Mouse (Mus musculus): ENCODE measurements around the gene Tlk1.
"Not testable (repeated sequence)": the region's sequence is repeated elsewhere in the genome, so short reads cannot be mapped to it uniquely, and the experiment has no call there.

The Tlk1 gene

DNA sequence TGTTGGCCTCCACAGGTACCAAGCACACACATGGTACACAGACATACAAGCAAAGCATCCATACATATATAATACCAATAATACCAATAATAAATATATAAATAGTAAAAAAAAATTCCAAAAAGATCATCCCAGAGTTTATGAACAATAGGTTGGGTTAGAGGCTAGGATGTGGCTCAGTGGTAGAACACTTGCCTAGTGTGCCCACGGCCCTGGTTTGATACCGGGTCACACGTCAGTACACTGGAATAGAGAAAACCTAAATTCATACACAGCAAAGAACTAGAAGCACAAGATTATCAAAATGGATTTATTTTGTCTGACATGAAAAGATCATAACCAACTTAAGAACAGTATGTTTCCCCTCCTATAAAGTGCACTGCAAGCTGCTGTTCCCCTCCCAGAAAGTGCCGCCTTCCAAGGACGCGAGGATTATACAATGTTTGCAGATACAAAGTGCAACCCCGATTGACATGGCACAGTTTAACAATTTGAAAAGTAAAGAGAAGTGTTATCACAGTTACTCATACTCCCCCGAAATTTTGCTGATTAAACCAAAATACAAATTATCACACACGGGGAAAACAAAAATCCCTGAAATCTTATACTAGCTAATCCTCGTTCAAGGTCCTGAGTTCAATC lies 6.3 kb upstream of the Tlk1 start:
- DNase-seq: no peak

DNA sequence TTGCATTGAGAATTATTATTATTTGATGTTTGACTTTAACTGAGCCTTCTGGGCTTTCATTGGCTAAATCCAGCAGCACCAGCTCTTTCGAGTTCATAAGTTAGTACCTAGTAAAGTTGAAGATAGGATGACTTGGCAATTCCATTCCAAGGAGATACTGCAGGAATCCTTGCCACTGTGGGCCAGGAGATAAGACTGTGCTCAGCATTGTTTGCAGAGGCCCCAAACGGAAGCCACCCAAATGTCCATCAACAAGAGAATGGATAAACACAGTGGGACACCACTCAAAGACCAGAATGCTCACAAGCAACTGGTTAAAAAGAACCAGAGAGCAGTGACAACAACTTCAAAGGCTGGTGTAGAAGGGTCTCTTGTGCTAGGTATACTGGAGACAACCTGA lies 5.2 kb upstream of the Tlk1 start:
- no peak for DNase-seq

DNA sequence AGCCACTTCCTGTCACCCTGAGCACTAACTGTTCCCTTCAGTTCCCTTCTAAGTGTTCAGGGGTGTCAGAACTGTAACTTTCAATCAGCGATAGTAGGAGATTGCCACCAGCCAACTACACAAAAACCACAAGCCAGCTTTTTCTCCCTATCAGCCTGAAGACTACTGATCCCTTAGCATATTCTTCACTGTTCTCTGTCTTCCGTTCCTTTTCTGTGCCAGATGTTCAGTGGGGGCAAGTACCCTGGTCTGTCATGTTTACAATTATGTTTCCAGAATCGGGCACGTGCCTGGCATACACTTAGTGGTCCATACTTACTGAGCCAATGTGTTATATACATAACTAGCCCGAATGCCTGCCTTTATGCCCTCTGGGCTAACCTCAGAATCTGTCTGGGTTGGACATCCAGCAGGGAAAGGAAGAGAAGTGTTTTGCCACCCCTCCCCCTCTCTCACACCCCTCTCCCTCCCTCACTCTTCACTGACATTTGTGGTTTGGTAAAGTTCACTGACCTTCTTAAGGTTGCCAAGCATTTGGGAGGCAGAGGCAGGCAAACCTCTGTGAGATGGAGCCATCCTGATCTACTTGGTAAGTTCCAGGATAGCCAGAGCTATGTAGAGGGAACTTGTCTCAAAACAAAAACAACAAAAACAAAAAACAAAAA lies 4.5 kb upstream of the Tlk1 start:
- DNase-seq: no peak

DNA sequence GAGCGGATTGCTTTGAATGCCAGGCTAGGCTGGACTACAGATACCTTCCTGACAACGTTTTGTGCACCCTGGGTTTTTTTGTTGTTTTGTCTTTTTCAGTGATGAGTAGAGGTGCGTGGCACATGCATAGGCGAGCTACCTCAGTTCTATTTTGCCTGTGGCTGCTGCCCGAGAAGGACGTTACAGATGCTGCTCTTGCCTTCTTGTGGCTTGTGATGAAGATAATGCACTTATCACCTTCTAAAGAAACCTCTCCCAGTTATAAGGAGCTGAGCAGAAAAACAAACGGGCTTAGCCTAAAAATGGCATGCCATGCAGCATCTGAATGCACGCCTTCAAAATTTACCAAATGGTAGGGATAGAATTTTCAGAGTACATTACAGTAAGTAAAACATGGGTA lies 2.3 kb upstream of the Tlk1 start:
- DNase-seq: no peak

DNA sequence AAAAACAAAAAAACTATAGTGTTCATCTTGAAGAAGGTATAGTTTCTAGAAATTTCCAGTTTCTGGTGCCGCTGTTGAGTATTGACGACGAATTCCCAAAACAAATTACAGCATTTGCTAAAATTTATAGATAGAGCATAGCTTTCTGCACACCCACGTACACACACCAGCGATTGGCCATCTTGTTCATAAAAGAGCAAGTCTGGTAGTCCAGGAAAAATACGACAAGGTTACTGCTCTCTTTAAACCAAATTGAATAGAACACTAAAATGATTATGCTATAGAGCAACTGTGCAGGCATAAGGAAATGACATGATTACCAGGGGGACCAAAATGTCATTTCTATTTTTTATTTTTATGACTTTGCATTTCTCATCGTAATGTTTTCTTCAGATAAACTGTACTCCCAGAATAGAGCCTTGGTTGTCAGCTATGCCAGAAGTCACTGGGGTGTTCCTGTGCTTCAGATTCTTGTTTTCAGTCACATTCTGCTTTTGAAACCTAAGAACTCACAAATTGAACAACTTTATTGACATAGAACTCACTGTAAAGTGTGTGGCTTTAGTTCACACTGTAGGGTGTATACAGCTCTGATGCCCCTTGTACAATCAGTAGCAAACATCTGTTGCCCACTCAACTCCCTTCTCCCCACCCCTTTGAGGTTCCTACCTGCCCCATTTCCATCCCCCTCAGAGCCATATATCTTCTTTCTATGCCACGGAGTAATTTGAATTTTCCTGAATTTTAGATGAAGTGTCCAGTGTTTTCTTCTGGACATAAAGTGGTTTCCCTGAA lies 1.1 kb upstream of the Tlk1 start:
- DNase-seq: no peak

DNA sequence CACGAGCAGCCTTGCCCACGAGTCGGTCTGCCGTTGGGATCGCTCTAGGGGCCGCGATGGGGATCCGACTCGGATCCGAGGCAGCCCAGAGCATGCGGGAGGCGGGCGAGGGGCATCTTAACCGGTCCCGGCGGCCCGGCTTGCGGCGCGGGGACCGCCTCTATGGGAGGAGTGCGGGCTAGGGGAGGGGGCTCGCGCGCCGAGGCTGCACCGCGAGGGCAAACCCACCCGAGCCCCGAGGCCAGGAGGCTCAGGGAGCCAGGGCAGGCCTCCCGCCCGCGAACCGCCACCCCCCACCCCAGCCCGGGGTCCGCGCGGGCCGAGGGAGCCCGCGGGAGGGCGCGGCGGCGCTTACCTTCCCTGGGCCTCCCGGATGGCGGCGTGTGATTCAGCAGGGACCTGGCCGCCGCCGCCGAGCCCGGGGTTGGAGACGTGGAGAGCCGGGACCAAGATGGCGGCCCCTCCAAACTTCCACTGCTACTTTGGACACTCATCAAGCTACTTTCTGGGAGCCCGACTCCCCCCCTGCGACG lies 624 bp downstream of the Tlk1 start:
- DNase-seq: peak; percentile 69

DNA sequence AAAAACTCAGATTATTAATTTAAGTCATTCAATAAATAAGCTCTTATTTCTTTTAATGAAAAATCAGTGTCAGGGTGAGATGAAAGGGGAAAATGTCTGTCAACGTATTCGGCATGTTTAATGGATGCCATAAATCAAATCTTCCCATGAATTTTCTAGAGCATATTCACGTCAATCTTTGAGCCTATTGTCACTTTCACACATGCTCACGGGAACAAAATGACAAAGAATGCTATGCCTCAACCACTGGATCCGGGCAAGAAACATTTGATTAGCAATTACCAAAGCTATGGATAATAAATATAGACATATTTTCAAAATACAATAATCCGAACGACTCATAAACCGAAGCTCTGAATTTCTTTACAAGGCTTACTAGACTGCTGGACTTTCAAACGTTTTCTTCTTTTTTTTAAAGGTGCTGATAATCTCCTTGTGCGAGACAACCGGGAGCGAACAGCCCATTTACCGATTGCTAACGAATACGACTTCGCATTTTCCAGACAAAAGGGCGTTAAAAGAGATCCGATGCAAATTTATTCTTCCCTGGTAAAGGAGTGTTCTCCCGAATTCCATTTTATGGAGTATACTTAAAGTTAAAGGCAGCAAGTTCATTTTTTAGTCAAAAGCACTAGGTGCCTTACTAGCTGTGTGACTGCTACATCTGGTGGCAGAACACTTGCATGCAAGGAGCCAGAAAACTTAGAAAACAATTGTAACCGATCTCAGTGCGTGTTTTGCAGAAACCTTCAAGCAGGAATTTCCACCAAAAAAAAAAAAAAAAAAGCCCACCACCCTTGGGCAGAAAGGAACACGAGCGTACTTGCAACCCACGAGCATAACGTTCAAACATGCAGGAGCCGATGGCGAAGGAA lies 1.4 kb downstream of the Tlk1 start:
- DNase-seq: no peak

DNA sequence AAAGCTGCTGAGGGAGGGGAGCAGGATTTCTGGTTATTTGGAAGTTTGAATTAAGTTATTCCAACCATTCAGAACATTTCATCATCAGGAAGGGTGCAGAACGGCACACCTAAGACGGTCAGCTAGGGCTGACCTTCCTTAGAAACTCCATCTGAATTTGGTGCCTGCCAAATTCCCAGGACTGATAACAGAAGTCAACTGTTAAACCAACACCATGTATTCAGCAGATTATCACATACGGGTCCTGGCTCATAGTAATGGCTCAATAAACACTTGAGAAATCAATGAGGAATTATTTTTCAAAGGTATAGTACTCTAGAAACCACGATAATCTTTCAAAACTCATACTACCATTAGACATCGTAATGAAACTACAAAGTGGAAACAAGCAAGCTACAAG lies 2.1 kb downstream of the Tlk1 start:
- no peak for DNase-seq

DNA sequence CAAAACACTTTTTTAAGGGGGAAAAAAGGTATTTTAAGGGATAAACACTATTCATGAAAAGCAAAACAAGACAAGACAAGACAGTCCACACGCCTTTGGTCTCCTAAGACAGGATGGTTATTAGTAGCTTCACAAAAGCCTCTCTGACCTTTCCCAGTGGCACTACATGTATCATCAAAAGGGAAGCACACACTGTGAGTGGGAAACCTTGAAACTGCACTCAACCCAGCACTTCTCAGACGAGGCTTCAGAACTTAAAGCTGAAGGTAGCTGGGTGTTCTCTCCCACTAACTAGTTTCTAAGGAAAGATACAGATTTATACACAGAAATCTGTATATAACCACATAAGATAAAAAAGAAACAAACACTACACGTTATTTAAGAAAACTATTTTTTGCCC lies 8.6 kb downstream of the Tlk1 start:
- DNase-seq: no peak

DNA sequence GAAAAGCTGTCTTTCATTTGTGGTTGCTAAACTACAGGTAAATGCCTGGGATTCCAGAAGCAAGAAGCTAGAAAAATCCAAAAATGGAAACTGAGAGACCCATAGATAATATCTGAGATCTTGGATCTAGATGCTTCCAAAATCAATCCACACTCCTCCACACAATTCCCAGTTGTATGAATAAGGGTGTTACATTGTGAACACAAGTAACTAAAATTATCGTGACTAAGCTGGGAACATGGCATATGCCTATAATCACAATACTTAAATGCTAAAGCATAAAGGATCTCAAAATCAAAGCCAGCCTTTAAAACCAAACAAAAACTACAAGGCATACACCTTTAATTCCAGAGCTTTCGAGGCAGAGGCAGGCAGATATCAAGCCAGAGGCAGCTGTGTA lies 9.5 kb downstream of the Tlk1 start:
- DNase-seq: no peak

DNA sequence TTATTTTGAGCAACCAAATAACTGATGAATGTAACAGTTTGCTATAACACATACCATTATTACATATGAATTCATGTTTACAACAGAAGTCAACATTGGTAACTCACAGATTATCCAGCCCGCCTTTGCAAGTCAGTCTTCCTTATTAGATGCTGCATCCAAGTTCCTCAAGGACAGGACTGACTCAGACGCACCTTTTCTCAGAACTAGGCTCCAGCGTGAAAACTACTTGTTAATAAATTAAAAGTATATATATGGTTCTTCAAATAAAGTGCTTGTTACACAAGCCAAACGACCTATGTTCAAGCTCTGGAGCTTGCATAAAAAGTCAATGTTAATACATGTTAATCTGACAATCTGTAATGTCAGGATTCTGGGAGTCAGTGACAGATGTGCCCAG lies 11.9 kb downstream of the Tlk1 start:
- DNase-seq: no peak

DNA sequence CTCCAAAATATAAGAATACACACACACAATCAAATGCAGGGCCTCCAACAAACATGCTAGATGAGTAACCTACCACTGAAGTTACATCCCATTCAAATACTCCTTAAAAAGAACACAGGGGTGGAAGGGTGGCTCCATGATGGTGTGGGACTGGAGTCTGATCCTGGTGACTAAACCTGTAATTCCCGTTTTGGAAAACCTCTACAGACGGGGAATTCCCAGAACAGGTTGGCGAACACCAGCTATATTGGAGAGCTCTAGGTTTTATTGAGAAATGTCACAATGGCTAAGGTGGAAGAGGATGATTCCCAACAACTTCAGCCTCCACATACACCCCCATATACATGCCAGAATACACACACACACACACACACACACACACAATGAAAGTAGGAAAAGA lies 14.1 kb downstream of the Tlk1 start:
- DNase-seq: no peak

DNA sequence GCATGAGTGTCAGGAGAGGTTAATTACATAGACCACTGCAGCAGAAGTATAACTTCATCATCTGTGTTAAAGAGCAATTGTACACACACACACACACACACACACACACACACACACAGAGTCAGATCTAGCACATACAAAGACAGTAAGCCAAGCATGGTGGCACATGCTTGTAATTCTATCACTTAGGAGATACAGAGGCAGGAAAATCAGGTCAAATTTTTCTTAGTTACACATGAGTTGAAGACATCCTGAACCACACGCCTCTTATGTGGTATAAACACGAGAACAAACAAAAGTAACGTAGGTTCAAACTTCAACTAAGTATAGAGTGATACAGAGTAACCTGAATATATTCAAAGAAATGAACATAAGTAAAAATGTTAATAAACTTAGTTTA lies 15.6 kb downstream of the Tlk1 start:
- DNase-seq: no peak

DNA sequence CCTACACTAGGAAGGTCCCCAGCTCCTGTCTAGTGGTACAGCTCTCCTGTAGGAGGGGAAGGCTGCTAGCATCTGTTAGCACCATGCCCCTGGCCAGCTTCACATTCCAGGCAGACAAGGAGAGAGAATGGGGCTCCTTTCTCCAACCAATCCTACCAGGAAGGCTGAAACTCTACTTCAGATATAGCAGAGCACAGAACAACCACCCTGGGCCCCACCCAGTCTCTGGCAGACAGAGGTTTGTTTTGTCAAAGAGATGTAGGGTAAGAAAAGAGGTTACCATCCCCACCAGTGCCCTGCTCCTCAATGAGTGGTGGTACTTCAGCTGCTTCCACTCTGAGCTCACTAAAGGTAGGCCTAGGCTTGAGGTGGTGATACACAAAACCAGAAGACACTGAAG lies 16.8 kb downstream of the Tlk1 start:
- DNase-seq: no peak

DNA sequence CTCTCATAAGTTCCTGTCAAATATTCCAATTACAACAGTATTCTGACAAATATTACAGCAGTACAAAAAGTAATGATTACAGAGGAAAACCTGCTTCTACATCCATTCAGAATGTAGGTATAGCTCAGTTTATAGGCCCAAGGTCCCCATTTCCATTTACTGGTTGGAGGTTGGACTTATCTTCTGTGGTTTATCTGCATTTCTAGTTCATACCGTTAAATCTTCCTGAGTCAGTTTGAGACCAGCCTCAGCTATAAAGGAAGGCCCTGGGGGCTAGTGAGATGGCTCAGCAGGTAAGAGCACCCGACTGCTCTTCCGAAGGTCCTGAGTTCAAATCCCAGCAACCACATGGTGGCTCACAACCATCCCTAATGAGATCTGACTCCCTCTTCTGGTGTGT lies 17.9 kb downstream of the Tlk1 start:
- not testable (repeated sequence) for DNase-seq

DNA sequence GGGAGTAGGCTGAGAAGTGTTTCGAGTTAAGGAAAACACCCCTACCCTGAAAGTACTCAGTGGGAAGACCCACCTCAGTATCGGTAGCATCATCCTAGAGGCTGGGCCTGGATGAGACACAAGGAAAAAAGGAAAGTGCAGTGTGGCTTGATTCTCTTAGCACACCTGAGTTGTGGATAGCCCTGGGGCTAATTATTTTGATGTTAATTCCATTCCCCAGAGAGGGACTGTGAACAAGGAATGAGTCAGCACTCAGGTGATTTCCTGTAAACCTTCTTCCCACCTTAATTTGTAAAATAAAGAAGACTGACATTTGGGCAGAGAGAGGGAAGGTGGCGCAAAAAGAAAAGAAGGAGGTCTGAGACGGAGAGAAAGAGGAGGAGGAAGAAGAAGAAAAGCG lies 19.5 kb downstream of the Tlk1 start:
- DNase-seq: no peak

DNA sequence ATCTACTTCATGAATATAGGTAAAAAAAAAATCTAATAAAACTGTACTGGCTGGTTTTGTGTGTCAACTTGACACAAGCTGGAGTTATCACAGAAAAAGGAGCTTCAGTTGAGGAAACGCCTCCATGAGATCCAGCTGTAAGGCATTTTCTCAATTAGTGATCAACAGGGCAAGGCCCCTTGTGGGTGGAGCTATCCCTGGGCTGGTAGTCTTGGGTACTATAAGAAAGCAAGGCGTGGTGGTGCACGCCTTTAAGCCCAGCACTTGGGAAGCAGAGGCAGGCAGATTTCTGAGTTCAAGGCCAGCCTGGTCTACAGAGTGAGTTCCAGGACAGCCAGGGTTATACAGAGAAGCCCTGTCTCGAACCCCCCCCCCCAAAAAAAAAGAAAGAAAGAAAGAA lies 21.8 kb downstream of the Tlk1 start:
- DNase-seq: not testable (repeated sequence)

DNA sequence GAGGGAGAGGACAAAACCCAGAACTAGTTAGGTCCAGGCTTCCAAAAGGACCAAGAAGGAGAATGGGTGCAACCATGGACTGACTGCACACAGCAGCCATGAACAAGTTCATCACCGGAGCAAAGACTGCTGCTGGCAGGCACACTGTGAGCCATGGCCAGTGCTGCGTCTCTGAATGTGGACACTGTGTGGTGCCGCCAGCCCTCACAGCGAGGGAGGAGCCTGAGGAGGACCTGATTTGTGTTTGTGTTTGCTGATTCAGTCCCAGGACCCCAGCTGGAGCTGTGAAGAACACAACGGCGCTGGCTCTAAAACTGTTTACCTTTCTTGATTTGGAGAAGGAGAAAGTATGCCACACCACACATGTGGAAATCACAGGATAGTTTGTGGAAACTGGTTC lies 22.9 kb downstream of the Tlk1 start:
- no peak for DNase-seq

DNA sequence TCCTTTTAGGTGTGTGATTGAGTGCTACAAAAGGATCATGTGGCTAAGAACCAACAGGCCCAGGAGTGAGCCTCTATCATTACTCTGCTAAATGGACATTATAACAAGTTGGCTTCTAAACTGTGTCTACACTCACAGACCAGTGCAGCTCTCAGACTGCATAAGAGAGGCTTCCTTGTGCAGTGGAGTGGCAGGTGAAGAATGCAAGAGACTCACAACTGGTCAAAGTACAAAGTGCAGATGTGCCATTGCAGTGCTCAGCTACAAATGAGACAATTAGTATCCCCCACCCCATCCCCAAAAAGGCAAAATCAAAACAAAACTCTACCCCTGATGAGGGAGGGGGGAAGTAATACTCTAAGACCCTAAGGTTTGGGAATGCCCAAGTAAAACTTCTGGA lies 24.0 kb downstream of the Tlk1 start:
- no peak for DNase-seq

DNA sequence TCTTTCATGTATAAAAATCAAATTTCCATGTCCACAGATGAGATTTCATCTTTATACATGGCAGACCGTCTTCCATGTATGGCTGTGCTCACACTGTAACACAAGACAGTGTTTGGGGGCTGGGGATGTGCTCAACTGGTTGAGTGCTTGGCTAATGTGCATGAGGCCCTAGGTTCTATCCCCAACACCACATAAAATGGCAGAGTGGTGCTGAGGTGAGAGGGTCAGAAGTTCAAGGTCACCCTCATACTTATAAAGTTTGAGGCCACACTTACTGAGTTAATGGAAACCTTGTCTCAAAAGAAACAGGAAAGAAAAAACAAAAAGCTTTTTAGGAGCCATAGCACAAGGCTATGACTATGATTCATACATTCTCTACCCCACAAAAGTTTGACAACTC lies 25.1 kb downstream of the Tlk1 start:
- DNase-seq: no peak

DNA sequence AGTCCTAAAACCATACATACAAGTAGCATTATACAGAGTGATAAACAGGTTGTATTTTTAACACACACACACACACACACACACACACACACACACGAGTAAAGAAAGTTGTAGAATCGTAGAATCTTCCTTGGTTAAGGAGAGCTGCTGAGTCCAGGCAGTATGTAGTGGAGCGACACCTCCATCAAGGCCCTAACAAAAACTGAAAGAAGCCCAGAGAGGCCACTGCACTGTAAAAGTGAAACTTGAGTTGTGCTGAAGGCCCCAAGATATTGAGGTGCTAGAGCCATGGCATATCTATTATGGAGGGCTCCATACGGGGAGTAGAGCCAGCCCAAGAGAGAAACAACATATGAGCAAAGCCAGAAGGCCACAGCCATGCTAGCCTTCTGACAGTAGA lies 32.3 kb downstream of the Tlk1 start:
- no peak for DNase-seq

DNA sequence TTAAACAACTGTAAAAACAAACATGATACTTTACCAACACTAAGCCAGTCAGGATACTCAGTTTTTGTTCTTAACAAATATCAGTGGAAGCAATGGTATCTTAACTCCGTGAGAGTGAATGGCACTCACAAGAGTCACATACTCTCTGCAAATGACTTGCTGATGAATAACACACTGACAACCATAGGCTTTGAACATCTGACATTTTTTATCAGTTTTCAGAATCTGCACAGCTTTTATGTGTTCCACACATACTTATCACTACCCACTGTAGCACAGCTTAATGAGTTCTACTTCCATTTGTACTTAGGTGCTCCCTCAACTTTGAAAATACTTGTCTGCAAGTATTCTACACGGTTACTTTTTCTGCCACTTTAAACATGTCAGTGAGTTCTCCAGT lies 35.3 kb downstream of the Tlk1 start:
- DNase-seq: no peak

DNA sequence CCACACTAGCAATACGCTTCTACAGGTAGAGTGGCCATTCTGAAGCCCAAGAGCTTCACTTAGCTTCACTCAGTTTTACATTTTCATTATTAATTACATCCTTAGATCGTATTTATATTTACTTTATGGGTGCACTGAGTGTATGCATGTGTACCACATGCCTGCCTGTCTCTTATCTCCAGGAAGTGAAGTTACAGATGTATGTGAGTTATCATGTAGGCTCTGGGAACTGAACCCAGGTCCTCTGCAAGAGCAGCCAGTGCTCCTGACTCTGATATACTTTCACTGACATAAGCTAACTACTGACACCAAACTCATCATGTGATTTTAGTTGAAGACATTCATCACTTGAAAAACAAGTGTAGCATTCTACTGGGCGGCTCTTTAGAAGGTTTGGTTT lies 36.2 kb downstream of the Tlk1 start:
- no peak for DNase-seq
